Mouse (Mus musculus): ENCODE data around the gene Vps13c. TPM values are rescaled to one million over a fixed set of nuclear protein-coding genes. Genes with fewer than 3 reads are reported as not detected.

Vps13c gene
- total RNA-seq, 2 experiments from 2014 or later, result 101 to 109 TPM

DNA sequence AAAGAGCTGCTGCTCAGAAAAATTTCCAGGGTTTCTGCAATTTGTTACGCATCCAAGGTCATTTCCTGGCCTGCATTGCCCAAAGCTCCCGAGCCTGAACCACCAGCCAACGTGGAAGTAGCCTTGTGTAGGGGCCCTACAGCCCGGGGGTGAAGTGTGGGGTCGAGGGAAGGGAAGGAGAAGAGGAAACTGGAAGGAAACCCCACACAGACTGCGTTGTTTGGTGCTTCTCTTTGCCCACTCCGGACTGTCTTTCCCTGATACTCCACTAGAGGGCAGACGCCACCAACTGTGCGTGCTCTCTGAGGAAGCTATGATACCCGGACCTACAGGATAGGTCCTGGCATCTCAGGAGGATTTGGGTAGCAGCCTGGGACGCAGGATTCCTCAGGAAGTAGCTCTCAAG lies 174.8 kb downstream of the Vps13c start:
- peak; percentile 68 to 89 for DNase-seq (ENCODE audit: low spot score in 2 of 2)

DNA sequence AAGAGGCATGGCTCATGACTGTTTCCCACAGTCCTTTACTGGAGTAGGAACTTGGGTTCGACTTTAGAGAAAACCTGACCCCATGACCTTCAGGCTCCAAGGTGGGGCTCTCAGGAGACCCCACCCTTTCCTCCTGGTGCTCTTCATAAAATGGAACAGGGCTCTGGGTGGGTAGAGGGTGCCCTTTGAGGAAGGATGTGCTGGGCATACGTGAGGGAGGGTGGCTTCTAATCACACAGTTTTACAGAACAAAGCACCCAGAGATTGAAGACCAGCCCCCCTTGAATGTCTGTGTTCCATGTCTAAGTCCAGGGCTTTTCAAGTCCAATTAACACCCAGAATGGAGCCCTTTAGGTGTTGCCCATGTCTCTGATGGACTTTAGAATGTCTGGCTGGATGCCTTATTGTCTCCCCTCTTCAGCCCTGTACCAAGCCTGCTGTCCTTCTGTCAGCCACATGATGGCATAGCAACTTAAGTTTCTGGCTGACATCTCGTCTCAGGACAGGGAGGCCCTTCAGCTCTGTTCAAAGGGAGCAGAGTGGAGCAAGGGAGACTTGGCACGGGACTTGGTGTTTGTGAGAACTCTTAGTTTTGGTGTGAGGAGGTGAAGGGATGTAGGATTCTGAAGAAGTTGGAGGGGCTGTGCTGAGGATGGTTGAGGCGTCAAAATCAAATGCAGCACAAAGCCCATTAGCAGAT lies 176.2 kb downstream of the Vps13c start:
- peak; percentile 48 to 74 for DNase-seq (ENCODE audit: low spot score in 2 of 2)

DNA sequence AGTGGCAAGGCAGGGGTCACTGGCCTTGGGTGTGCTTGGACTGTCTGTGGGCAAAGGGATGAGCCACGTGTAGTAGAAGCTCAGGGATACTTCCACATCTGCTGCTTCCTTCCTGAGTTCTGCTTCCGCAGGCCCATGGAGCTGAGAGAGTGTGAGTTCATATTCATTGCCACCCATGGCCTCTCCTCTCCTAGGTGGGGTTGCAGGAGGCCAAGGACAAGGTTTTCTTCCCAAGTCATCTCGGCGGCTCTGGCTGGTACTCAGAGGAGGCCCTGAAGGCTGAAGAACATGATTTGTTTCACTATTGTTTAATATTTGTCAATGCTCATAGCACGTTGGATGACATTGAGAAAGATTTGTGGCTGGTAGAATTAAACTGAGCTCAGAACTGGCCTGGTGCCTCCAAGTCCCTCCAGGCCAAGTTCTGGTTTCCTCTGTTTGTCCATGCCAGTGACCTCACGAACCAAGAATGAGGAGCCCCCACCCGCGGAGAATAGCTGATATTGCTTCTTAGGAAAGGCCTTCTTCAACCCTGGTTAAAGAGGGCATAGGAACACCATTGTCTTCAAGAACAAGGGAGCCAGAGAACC lies 180.7 kb downstream of the Vps13c start:
- no peak for DNase-seq (ENCODE audit: low spot score in 2 of 2)

DNA sequence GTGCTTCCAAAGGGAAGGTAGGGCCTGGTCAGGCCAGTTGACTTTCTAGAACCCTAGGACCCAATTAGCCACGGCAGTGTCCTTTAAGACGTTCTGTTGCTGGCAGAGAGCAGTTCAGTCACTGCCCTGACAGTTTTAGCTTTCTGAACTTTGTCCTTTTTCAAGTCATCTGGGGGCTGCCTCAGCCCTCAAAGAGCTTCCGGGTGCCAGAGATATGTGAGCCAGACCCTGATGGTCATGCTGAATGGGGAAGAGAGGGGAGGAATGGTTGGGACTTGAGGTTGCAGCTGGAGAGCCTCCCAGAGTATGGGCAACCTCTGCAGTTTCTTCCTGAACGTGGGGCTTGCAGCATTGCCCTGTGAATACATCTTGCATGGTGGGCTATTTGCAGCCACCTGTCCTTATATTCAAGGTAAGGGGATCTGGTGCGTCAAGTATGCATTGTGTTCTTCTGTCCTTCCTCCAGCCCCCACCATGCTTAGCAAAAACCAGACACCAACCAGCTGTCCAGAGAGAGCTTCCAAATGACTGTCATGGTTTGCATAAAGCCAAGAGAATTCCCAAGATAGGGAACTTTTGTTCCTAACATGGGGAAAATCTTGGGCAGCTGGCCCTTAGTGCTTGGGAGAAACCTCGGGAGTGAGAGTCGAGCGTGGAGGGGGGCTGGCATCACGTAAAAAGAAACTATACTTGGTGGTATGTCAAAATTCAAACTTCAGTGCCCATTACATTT lies 182.3 kb downstream of the Vps13c start:
- DNase-seq (ENCODE audit: low spot score in 2 of 2), result no peak

DNA sequence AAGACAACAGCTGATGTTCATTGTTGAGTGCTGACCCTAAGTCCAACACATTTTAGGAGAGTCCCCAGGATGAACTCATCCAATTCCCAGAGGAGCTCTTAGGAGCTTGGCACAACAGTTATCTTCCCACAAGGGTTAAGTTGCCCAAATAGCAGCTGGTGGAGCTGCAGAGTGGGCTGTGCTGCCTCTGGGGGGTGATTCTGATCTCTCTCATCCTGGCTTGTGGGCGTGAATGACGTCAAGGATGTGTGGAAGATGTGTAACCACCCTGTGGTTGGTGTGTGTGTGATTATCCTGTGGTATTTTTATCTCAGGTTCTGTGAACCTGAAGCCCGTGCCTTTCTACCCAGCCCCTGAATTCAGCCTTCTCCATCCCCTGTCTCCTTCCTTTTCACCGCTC lies 188.4 kb downstream of the Vps13c start:
- DNase-seq (ENCODE audit: low spot score in 2 of 2), result no peak

DNA sequence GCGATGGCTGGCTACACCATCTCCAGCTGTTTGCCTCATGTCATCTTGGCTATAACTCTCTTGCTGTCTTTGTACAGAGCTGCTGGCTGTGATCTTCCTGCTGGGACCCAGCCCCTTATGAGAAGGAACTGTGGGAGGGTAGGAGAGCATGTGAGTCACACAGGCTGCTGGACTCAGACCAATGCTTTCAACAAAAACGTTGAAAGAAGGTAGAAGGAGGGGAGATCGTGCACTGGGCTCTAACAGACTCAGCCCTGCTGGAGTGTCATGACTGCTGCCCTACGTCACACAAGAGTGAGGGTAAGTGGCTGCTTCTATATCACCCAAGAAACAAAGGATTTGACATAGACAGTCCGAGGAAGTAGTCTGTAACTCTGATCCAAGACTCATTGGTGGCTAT lies 193.6 kb downstream of the Vps13c start:
- no peak for DNase-seq (ENCODE audit: low spot score in 2 of 2)

Other genes starting within 250 kb of the Vps13c start
- 1 to 10 TPM; 6.6 to 6.7 TPM for gene C2cd4b, start 81.0 kb upstream of the Vps13c start, total RNA-seq (2021)
- gene C2cd4a, start 8.1 kb upstream of the Vps13c start, total RNA-seq (2021), result 1 to 10 TPM; 1.6 to 3.2 TPM

All from layer of hippocampus, adult 18-20 months (tissue).